Mouse (Mus musculus) thymus, adult 2 months (tissue): ENCODE data around the gene Wdr66. TPM values are rescaled to one million over a fixed set of nuclear protein-coding genes. Genes with fewer than 3 reads are reported as not detected.

Source experiments
- DNase-seq: peaks from one replicate; pipeline ENCODE4 v3.0.0; 2021
- H3K27ac ChIP-seq: fragments of 200-500 bp; 2 replicates; pipeline ENCODE4 v1.5.1; 2012; ENCODE audit warnings: low read length, control low read depth; ENCODE audit not compliant: control insufficient read depth, insufficient read depth
- H3K27me3 ChIP-seq: fragments of 200-500 bp; 2 replicates; pipeline ENCODE4 v1.6.1; 2012; ENCODE audit warnings: mild to moderate bottlenecking, low read length, moderate library complexity, mixed read lengths; ENCODE audit not compliant: control insufficient read depth, insufficient read depth
- H3K36me3 ChIP-seq: fragments of 200-500 bp; 2 replicates; pipeline ENCODE4 v1.6.1; 2012; ENCODE audit warnings: mild to moderate bottlenecking, low read length, moderate library complexity; ENCODE audit not compliant: control insufficient read depth, insufficient read depth
- H3K4me1 ChIP-seq: fragments of 200-500 bp; replicated peaks from 2 replicates; pipeline ENCODE4 v1.6.1; 2012; ENCODE audit warnings: low read length; ENCODE audit not compliant: control insufficient read depth, insufficient read depth
- H3K4me3 ChIP-seq: fragments of 200-500 bp; 2 replicates; pipeline ENCODE4 v1.5.1; 2012; ENCODE audit warnings: mild to moderate bottlenecking, low read length, control low read depth, moderate library complexity; ENCODE audit not compliant: control insufficient read depth, insufficient read depth
- CTCF ChIP-seq: fragments of 200-500 bp; IDR thresholded peaks from 2 replicates; pipeline ENCODE4 v1.5.1; 2012; ENCODE audit warnings: mild to moderate bottlenecking, control low read depth, low read length, moderate library complexity, borderline replicate concordance; ENCODE audit not compliant: control insufficient read depth, poor library complexity, insufficient read depth; ENCODE audit errors: extremely low read depth
- POLR2A ChIP-seq: fragments of 200-500 bp; IDR thresholded peaks from 2 replicates; pipeline ENCODE4 v1.6.1; 2012; ENCODE audit warnings: mild to moderate bottlenecking, low read length, control low read depth, moderate library complexity; ENCODE audit not compliant: control insufficient read depth, poor library complexity, insufficient read depth; ENCODE audit errors: extremely low read depth
- WGBS: fragments of 180-500 bp; shearing (Covaris S2); methylation state at CpG from one replicate; pipeline ENCODE4 v1.1.7; 2018; 5-methylcytosine and 5-hydroxymethylcytosine counted together
- polyA plus RNA-seq: library from polyadenylated mRNA; depleted of rRNA; stranded (reverse); fragments of >200 nt; gene quantifications from 2 replicates; pipeline ENCODE4 v1.2.3, GENCODE M21; 2012

The Wdr66 gene
- polyA plus RNA-seq, 1 experiment: 2.4 TPM

- Histone ChIP-seq H3K36me3 (peaks cover 22% of the 10 kb centered on the region), H3K27ac (no peak overlapping the region), H3K4me3 (no peak overlapping the region), H3K4me1 (peaks cover 14% of the 10 kb centered on the region), H3K27me3 (no peaks in the 10 kb centered on the region; the same call in 1 of the 2 replicates)
- WGBS: 94% methylated on average over 11 of the region's 11 CpGs
- DNase-seq: no peak
- TF ChIP-seq CTCF: no peak
- no peak for TF ChIP-seq POLR2A
These were observed 12.4 kb upstream of the Wdr66 start for GRCm38 (mm10) chr5:123239501-123239900.

- peaks cover 12% of the 10 kb centered on the region for H3K36me3 ChIP-seq
- peak; percentile 42 for DNase-seq
- H3K4me3 ChIP-seq: no peak overlapping the region
- TF ChIP-seq CTCF (peak; percentile 79; the same call in 1 of the 2 replicates), POLR2A (no peak)
- H3K27ac ChIP-seq: no peak overlapping the region
- WGBS: 61% methylated on average over 4 of the region's 4 CpGs
- H3K4me1 ChIP-seq: no peaks in the 10 kb centered on the region
- H3K27me3 ChIP-seq: no peaks in the 10 kb centered on the region
These were observed 6.4 kb upstream of the Wdr66 start for GRCm38 (mm10) chr5:123245518-123245917.

GRCm38 (mm10) chr5:123251390-123251789 is 512 bp upstream of the Wdr66 start:
- Histone ChIP-seq H3K27ac (no peak overlapping the region), H3K4me1 (peaks cover 18% of the 10 kb centered on the region), H3K27me3 (no peaks in the 10 kb centered on the region), H3K4me3 (no peak overlapping the region), H3K36me3 (0 out of 2 replicates have a peak, but pooled peaks cover 3% of the 10 kb centered on the region)
- DNase-seq: no peak
- TF ChIP-seq CTCF (no peak), POLR2A (no peak)
- WGBS: 74% methylated on average over 8 of the region's 8 CpGs

GRCm38 (mm10) chr5:123256841-123257755 is 5.2 kb downstream of the Wdr66 start:
- Histone ChIP-seq H3K27me3 (no peaks in the 10 kb centered on the region), H3K27ac (no peak overlapping the region), H3K4me1 (peaks cover 25% of the 10 kb centered on the region), H3K36me3 (no peaks in the 10 kb centered on the region), H3K4me3 (no peak overlapping the region)
- TF ChIP-seq POLR2A (no peak), CTCF (no peak)
- DNase-seq: no peak
- 49% methylated on average over 23 of the region's 23 CpGs for WGBS

GRCm38 (mm10) chr5:123258990-123259389 is 7.1 kb downstream of the Wdr66 start:
- WGBS: 52% methylated on average over 5 of the region's 5 CpGs
- H3K4me1 ChIP-seq: peaks cover 18% of the 10 kb centered on the region
- no peak overlapping the region for H3K27ac ChIP-seq
- TF ChIP-seq CTCF (peak; percentile 52; the same call in 1 of the 2 replicates), POLR2A (no peak)
- H3K4me3 ChIP-seq: no peak overlapping the region
- H3K36me3 ChIP-seq: no peaks in the 10 kb centered on the region
- H3K27me3 ChIP-seq: no peaks in the 10 kb centered on the region
- DNase-seq: peak; percentile 82

GRCm38 (mm10) chr5:123260698-123261097 is 8.8 kb downstream of the Wdr66 start:
- WGBS: 90% methylated on average over 8 of the region's 8 CpGs
- DNase-seq: no peak
- H3K27me3 ChIP-seq: no peaks in the 10 kb centered on the region
- TF ChIP-seq POLR2A (no peak), CTCF (no peak)
- H3K4me1 ChIP-seq: peaks cover 11% of the 10 kb centered on the region
- no peaks in the 10 kb centered on the region for H3K36me3 ChIP-seq
- H3K27ac ChIP-seq: no peak overlapping the region
- no peak overlapping the region for H3K4me3 ChIP-seq

GRCm38 (mm10) chr5:123266909-123267308 is 15.0 kb downstream of the Wdr66 start:
- DNase-seq: no peak
- Histone ChIP-seq H3K36me3 (no peaks in the 10 kb centered on the region), H3K4me1 (peaks cover 2% of the 10 kb centered on the region; the same call in 1 of the 2 replicates), H3K4me3 (no peak overlapping the region), H3K27ac (no peak overlapping the region), H3K27me3 (no peaks in the 10 kb centered on the region)
- WGBS: 90% methylated on average over 3 of the region's 3 CpGs
- TF ChIP-seq CTCF (no peak), POLR2A (no peak)
